Mouse (Mus musculus): ENCODE data around the gene Krt83. TPM values are rescaled to one million over a fixed set of nuclear protein-coding genes. Genes with fewer than 3 reads are reported as not detected.
A peak's percentile ranks its signal among the peaks of the same experiment; 100 is the strongest.

Krt83 gene
- polyA plus RNA-seq, 1 experiment from 2014 or later: not detected

DNA sequence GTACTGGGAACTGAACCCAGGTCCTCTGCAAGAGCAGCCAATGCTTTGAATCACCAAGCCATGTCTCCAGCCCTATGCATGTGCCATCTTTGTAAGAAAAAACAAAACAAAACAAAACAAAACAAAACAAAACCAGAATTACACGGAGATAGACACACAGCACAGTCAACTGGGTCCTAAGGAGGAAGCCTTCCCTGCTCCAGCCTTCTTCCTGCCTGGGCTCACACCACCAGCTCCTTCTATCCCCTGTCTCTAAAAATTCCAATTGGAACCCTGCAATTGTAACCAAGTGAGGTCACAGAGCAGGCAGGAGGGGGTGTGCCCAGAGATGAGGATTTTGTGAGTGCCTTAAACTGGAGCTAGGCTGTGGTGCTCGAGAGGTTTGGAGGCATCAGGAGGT, 43.9 kb downstream of the Krt83 start, which contains the start of gene Krt88:
TSS of gene Krt88 (plus strand) at position 301 of the 400 bp plus-strand sequence.
- Histone ChIP-seq H3K4me2 (replicated peaks; ENCODE audit: low read depth, low read length) (no peak within 1 kb of the TSS), H3K9me3 (ENCODE audit: low read length) (no peaks in the 10 kb centered on the region), H3K4me3 (ENCODE audit: low read depth, low read length) (no peak within 1 kb of the TSS), H3K4me1 (ENCODE audit: insufficient read depth, low read depth, low read length) (no peaks in the 10 kb centered on the region), H3K9ac (replicated peaks; ENCODE audit: low read depth) (no peak within 1 kb of the TSS), H3K36me3 (ENCODE audit: insufficient read depth, low read length) (no peaks in the 10 kb centered on the region), H3K27me3 (replicated peaks; ENCODE audit: insufficient read depth, low read length) (no peaks in the 10 kb centered on the region), H3K27ac (ENCODE audit: low read length) (no peak within 1 kb of the TSS)
- TF ChIP-seq EP300 (IDR thresholded peaks at IDR 0.05) (no peak), CTCF (IDR thresholded peaks at IDR 0.05) (no peak)
- ATAC-seq (no peak), DNase-seq (ENCODE audit: low spot score) (no peak)
- WGBS: 63% methylated on average over 2 of the region's 2 CpGs

DNA sequence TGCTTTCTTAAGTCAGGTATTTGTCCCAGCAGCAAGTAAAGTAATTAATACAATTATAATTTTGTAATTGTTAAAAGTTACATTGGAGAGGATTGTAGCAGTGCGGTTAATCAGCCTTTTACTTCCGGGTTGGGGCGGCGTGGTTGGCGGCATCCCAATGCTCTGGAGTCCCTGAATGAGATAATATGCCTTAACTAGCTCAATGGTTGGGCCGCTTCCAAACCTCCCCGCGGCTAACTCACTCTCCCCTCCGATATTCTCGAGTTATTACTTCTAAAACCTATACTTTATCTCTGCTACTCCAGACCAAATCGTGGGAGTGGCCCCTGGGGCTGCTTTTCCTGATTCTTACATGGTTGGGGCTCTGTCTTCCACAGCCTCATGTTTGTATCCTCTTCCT, 44.7 kb downstream of the Krt83 start:
- TF ChIP-seq EP300 (IDR thresholded peaks at IDR 0.05) (no peak), CTCF (IDR thresholded peaks at IDR 0.05) (no peak)
- Histone ChIP-seq H3K9ac (replicated peaks; ENCODE audit: low read depth) (no peak overlapping the region), H3K4me2 (replicated peaks; ENCODE audit: low read depth, low read length) (no peak overlapping the region), H3K9me3 (ENCODE audit: low read length) (no peaks in the 10 kb centered on the region), H3K36me3 (ENCODE audit: insufficient read depth, low read length) (no peaks in the 10 kb centered on the region), H3K4me1 (ENCODE audit: insufficient read depth, low read depth, low read length) (no peaks in the 10 kb centered on the region), H3K4me3 (ENCODE audit: low read depth, low read length) (no peak overlapping the region), H3K27me3 (replicated peaks; ENCODE audit: insufficient read depth, low read length) (no peaks in the 10 kb centered on the region), H3K27ac (ENCODE audit: low read length) (no peak overlapping the region)
- WGBS: 63% methylated on average over 11 of the region's 11 CpGs
- DNase-seq (ENCODE audit: low spot score): no peak
- ATAC-seq: no peak

DNA sequence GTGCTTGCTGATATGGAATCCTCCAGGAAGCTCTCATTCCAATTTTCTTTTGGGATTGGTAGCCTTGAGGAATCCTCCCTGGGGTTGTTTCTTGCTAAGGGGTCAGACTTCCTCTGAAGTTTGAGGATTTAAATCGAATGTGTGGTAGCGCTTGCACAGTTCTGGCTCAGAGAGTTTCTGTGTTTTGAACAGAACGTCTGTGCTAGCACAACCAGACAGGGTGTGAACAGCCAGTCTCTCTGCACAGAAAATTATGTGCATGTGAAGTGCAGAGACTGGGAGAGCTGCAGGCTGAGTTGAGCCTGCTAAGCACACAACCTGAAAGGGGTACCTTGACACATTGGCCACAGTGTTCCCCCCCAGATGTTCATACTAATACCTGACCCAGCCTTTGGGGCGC, 50.5 kb downstream of the Krt83 start:
- 73% methylated on average over 4 of the region's 4 CpGs for WGBS
- Histone ChIP-seq H3K4me1 (ENCODE audit: insufficient read depth, low read depth, low read length) (no peaks in the 10 kb centered on the region), H3K27ac (ENCODE audit: low read length) (no peak overlapping the region), H3K4me3 (ENCODE audit: low read depth, low read length) (no peak overlapping the region), H3K9ac (replicated peaks; ENCODE audit: low read depth) (no peak overlapping the region), H3K36me3 (ENCODE audit: insufficient read depth, low read length) (no peaks in the 10 kb centered on the region), H3K27me3 (replicated peaks; ENCODE audit: insufficient read depth, low read length) (0 out of 2 replicates have a peak, but pooled peaks cover 10% of the 10 kb centered on the region), H3K4me2 (replicated peaks; ENCODE audit: low read depth, low read length) (no peak overlapping the region), H3K9me3 (ENCODE audit: low read length) (no peaks in the 10 kb centered on the region)
- ATAC-seq (no peak), DNase-seq (ENCODE audit: low spot score) (no peak)
- TF ChIP-seq EP300 (IDR thresholded peaks at IDR 0.05) (no peak), CTCF (IDR thresholded peaks at IDR 0.05) (no peak)

DNA sequence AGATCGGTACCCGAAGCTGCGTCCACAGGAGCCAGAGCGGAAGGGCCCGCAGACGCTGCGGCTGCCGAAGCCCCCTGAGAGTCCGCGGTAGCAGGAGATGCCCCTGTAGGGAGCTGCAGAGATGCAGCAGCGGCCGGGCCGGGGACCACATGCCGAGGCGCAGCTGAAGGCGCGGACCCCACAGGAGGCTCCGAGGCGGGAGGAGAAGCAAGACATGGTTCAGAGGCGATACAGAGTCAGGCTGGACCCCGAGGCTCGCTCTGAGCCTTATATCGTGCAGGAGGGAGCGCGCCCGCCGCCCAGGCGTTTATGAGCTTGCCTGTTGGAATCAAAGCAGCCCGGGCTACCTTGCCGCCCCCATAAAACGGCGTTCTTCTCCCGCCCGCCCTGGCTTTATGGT, 52.8 kb downstream of the Krt83 start, which contains the start of gene Krt87:
TSS of gene Krt87 (minus strand) at position 250 of the 400 bp plus-strand sequence.
- no peak for TF ChIP-seq EP300 (IDR thresholded peaks at IDR 0.05)
- no peak for TF ChIP-seq CTCF (IDR thresholded peaks at IDR 0.05)
- Histone ChIP-seq H3K9me3 (ENCODE audit: low read length) (no peaks in the 10 kb centered on the region), H3K4me1 (ENCODE audit: insufficient read depth, low read depth, low read length) (no peaks in the 10 kb centered on the region), H3K27me3 (replicated peaks; ENCODE audit: insufficient read depth, low read length) (0 out of 2 replicates have a peak, but pooled peaks cover 10% of the 10 kb centered on the region), H3K9ac (replicated peaks; ENCODE audit: low read depth) (no peak within 1 kb of the TSS), H3K4me3 (ENCODE audit: low read depth, low read length) (peak within 1 kb of the TSS; percentile 1; the same call in 1 of the 2 replicates), H3K36me3 (ENCODE audit: insufficient read depth, low read length) (no peaks in the 10 kb centered on the region), H3K27ac (ENCODE audit: low read length) (no peak within 1 kb of the TSS), H3K4me2 (replicated peaks; ENCODE audit: low read depth, low read length) (no peak within 1 kb of the TSS)
- ATAC-seq: no peak
- 5% methylated on average over 34 of the region's 34 CpGs for WGBS
- no peak for DNase-seq (ENCODE audit: low spot score)

DNA sequence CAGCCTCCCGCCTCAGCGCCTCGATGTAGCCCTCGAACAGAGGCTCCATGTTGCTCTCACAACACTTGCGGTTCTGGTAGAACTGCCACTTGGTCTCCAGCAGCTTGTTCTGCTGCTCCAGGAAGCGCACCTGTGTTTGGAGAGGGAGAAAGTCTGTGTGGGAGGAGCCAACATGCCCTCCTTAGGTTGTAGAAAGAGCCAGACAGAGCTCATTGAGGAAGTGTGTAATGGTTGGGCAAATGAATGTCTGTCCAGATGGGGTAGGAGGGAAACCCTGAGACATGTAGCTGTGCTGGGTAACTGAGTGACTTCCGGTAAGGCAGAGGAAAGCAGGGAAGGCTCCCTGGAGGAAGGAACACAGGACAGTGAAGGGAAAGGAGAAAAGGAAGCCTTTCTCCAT, 54.7 kb downstream of the Krt83 start:
- TF ChIP-seq CTCF (IDR thresholded peaks at IDR 0.05) (no peak), EP300 (IDR thresholded peaks at IDR 0.05) (no peak)

More for the DNA sequence above, 54.7 kb downstream of the Krt83 start:
- no peak overlapping the region for H3K4me3 ChIP-seq (ENCODE audit: low read depth, low read length)
- WGBS: 53% methylated on average over 7 of the region's 7 CpGs
- no peaks in the 10 kb centered on the region for H3K4me1 ChIP-seq (ENCODE audit: insufficient read depth, low read depth, low read length)
- no peak overlapping the region for H3K4me2 ChIP-seq (replicated peaks; ENCODE audit: low read depth, low read length)
- no peak overlapping the region for H3K27ac ChIP-seq (ENCODE audit: low read length)
- 0 out of 2 replicates have a peak, but pooled peaks cover 10% of the 10 kb centered on the region for H3K27me3 ChIP-seq (replicated peaks; ENCODE audit: insufficient read depth, low read length)
- ATAC-seq: peak; percentile 37
- DNase-seq (ENCODE audit: low spot score): peak; percentile 57
- no peak overlapping the region for H3K9ac ChIP-seq (replicated peaks; ENCODE audit: low read depth)
- no peaks in the 10 kb centered on the region for H3K36me3 ChIP-seq (ENCODE audit: insufficient read depth, low read length)
- no peaks in the 10 kb centered on the region for H3K9me3 ChIP-seq (ENCODE audit: low read length)

Other genes starting within 250 kb of the Krt83 start
- gene Nr4a1, start 237.2 kb downstream of the Krt83 start, polyA plus RNA-seq (2015; fragmentation: Nextera tagmentation; extraction: Ambion mirVana): 7.8 and 11.8 TPM in 2 replicates
- gene Atg101, start 207.2 kb downstream of the Krt83 start, polyA plus RNA-seq (2015; fragmentation: Nextera tagmentation; extraction: Ambion mirVana): 73.1 and 74.2 TPM in 2 replicates
- 74.9 and 82.4 TPM in 2 replicates for gene 6030408B16Rik, start 198.3 kb downstream of the Krt83 start, polyA plus RNA-seq (2015; fragmentation: Nextera tagmentation; extraction: Ambion mirVana)
- 19.6 and 26.3 TPM in 2 replicates for gene Krt80, start 121.3 kb downstream of the Krt83 start, polyA plus RNA-seq (2015; fragmentation: Nextera tagmentation; extraction: Ambion mirVana)
- gene Krt7, start 80.5 kb downstream of the Krt83 start, polyA plus RNA-seq (2015; fragmentation: Nextera tagmentation; extraction: Ambion mirVana): 430 and 463 TPM in 2 replicates
- 0.24 and 0.29 TPM in 2 replicates for gene Krt87, start 52.7 kb downstream of the Krt83 start, polyA plus RNA-seq (2015; fragmentation: Nextera tagmentation; extraction: Ambion mirVana)
- 0.15 and 0.21 TPM in 2 replicates for gene Krt88, start 43.8 kb downstream of the Krt83 start, polyA plus RNA-seq (2015; fragmentation: Nextera tagmentation; extraction: Ambion mirVana)
- not detected in 2 replicates for gene Krt81, start 27.8 kb downstream of the Krt83 start, polyA plus RNA-seq (2015; fragmentation: Nextera tagmentation; extraction: Ambion mirVana)
- not detected in 2 replicates for gene Krt86, start 18.0 kb downstream of the Krt83 start, polyA plus RNA-seq (2015; fragmentation: Nextera tagmentation; extraction: Ambion mirVana)
- not detected in 2 replicates for gene Gm49425, start 25.7 kb upstream of the Krt83 start, polyA plus RNA-seq (2015; fragmentation: Nextera tagmentation; extraction: Ambion mirVana)
- gene Krt84, start 41.3 kb upstream of the Krt83 start, polyA plus RNA-seq (2015; fragmentation: Nextera tagmentation; extraction: Ambion mirVana): not detected in 2 replicates
- gene Krt82, start 59.2 kb upstream of the Krt83 start, polyA plus RNA-seq (2015; fragmentation: Nextera tagmentation; extraction: Ambion mirVana): not detected in 2 replicates
- gene Krt90, start 71.4 kb upstream of the Krt83 start, polyA plus RNA-seq (2015; fragmentation: Nextera tagmentation; extraction: Ambion mirVana): 0.05 and 0.14 TPM in 2 replicates
- gene Krt75, start 82.4 kb upstream of the Krt83 start, polyA plus RNA-seq (2015; fragmentation: Nextera tagmentation; extraction: Ambion mirVana): not detected in 2 replicates
- gene Gm5414, start 136.7 kb upstream of the Krt83 start, polyA plus RNA-seq (2015; fragmentation: Nextera tagmentation; extraction: Ambion mirVana): not detected in 2 replicates
- gene Gm5478, start 155.9 kb upstream of the Krt83 start, polyA plus RNA-seq (2015; fragmentation: Nextera tagmentation; extraction: Ambion mirVana): not detected in 2 replicates
- gene Krt6b, start 188.8 kb upstream of the Krt83 start, polyA plus RNA-seq (2015; fragmentation: Nextera tagmentation; extraction: Ambion mirVana): not detected in 2 replicates
- gene Krt6a, start 202.8 kb upstream of the Krt83 start, polyA plus RNA-seq (2015; fragmentation: Nextera tagmentation; extraction: Ambion mirVana): 0.06 and 0.18 TPM in 2 replicates
- 0.12 TPM in 1 of 2 replicates, not detected in the other for gene Krt5, start 221.4 kb upstream of the Krt83 start, polyA plus RNA-seq (2015; fragmentation: Nextera tagmentation; extraction: Ambion mirVana)